Mouse (Mus musculus) megakaryocyte, adult 5-6 weeks (primary cell): Measurements from ENCODE around the gene Slc9a7. TPM values are rescaled to one million over a fixed set of nuclear protein-coding genes. Genes with fewer than 3 reads are reported as not detected.
A peak's percentile ranks its signal among the peaks of the same experiment; 100 is the strongest.

Experiments
- ATAC-seq: 2 replicates; pipeline ENCODE4 v1.8.0; 2016; ENCODE audit warnings: mild to moderate bottlenecking, inconsistent platforms; ENCODE audit not compliant: poor library complexity, severe bottlenecking
- total RNA-seq, 2 experiments: library from RNA; stranded (forward) in 1 of 2; stranded (reverse) in 1 of 2; fragments of 153-499, 151-499 nt in 1 of 2; fragments of 221-1000, 200-1000 nt in 1 of 2; gene quantifications; 2 replicates each; pipeline versions ENCODE4 v1.2.3 to v1.2.4; 2015 to 2017

Gene Slc9a7
- total RNA-seq (2015) (7.3 and 8.6 TPM in 2 replicates), total RNA-seq (2017) (10.0 and 11.6 TPM in 2 replicates)

DNA sequence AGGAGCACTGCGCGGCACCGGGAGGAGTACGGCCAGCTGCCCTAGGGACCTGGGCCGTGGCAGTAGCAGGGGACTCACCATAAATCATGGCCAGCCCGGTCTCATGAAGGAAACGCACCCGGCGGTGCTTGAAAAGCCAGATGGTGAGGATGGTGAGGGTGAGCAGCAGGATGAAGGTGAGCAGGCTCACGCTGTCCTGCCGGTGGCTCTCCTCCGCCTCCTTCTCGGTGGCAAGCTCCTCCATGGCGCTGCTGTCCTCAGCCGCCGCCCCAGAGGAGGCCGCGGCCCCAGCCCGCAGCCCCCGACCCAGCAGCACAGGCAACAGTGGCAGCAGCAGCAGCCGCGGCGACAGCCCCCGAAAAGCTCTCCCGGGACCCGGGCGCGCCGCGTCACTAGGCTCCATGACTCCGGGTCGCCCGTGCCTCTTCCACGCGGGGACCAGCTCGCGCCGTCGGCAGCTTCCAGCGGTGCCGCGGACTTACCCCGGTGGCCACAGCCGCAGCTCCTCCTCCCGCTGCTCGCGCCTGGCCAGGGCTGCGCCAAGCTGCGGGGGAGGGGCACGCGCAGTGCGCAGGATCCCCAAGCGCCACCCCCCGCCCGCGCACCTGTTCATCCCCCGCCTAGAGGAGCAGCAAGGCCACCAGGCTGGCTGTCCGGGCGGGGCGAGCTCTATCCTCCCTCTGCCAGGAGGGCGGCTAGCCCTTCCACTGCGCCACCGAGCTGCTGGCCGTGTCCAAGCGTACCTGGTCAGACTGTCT, at the start of gene Slc9a7:
Gene Slc9a7 (minus strand): TSS at position 526 of the 758 bp plus-strand sequence.
- ATAC-seq: peak; percentile 82

DNA sequence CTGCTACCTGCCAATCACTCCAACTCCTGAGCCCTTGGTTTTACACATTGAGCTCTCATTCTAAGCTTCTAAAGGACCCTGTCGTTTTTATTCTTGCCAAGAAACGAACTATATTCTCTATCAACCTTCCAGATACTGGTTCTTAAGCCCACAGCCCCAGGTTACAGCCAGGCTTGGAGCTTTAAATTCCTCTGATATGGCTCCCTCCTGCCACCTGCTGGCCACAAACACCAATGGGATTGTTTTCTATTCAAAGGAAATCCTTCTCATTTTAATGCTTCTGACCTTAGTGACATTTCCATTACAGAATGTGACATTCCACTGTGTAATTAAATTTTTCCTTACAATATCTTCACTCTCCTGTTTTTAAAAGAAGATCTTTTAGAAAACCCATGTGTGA, 44.1 kb upstream of the Slc9a7 start:
- ATAC-seq: 0 out of 2 replicates have a peak, but pooled peaks have one; percentile 40

DNA sequence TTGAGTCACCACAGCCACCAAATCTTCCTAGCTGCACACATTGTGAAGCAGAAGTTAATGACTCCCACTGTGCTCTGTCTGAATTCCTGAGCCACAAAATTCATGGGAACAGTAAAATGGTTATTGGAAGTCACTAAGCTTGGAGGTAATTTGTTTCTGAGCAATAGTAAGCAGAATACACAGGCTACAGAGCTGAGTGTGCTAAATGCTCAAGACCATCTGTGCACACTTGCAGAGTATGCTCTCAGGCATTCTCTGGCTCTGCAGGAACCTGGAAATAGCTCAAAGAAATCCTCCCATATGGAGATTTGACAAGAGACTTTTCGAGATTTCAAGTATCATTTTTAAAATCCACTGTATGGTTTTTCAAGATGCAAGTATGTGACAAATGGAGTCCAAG, 41.1 kb upstream of the Slc9a7 start:
- ATAC-seq: no peak

DNA sequence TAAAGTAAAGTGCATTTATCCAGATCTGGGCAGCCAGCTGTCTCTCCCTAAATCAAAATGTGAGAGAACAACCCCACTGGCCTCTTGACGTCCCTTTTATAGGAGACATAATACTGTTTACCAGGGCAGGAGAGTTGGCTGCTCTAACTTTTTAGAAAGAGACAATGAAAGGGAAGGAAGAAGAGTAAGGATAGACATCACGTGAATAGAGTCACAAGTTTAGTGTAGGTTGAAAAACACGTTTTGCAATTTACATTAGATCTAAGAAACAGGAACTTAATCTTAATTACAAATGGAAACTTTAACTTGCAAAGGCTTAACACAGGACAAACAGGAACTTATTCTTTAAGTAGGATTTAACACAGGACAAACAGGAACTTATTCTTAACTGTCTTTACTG, 15.6 kb upstream of the Slc9a7 start:
- ATAC-seq: peak; percentile 86

DNA sequence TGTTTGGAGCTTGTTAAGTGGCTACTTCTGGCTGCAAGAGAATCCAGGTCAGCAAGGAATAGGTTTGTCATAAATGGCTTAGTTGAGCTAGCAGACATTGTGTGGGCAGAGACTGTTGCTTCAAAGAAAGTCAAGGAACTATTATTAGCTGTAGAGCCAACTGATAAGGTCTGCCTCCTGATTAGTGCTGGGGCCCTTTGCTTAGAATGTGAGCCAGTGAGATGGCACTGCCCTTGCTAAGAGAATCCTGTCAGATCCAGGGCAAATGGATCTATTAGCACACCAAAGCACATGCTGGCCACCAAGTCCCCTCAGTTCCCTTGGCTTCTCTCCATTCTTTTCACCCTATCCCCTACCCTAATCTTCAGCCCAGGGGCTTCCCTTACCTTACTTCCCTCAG, 14.3 kb upstream of the Slc9a7 start:
- ATAC-seq: no peak

GRCm38 (mm10) chrX:20303280-20303679, 11.7 kb upstream of the Slc9a7 start:
- no peak for ATAC-seq

- ATAC-seq: no peak
These were observed 422 bp upstream of the Slc9a7 start for GRCm38 (mm10) chrX:20292040-20292417.

- ATAC-seq: no peak
These were observed 892 bp downstream of the Slc9a7 start for GRCm38 (mm10) chrX:20290715-20291114.

DNA sequence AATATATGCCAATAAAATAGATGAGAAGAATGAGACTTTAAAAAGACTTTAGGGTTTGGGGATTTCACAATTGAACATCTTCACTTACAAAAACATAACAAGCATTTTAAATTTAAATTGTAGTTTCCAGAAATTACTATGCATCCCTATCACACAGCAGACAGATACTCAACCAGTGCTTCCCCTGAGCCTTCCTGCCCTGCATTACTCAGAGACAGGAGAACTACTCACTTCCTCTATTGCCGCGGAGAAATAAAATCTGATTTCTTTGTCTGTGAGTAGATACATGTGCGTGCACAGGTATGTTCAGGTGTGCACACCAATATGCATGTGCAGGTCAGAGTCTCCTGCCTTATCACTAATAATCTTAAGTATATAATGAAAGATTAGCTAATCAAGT, 2.9 kb downstream of the Slc9a7 start:
- ATAC-seq: peak; percentile 55; the same call in 1 of the 2 replicates

GRCm38 (mm10) chrX:20286254-20286653, 5.4 kb downstream of the Slc9a7 start:
- ATAC-seq: no peak

DNA sequence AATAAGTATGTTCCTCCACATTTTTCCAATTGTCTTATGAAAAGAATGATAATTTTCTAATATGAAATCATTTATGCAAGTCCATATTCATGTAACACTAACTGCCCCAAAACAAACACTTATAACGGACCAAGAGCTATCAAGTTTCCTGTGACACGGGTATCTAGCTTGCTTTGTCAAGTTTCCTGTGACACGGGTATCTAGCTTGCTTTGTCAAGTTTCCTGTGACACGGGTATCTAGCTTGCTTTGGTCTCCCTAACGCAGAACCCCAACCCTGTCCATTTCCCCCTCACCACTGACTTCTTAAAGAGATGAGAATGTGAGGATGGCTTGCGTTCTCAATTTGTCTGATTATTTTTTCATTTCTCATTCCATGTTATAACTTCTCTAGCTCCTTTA, 12.2 kb downstream of the Slc9a7 start:
- no peak for ATAC-seq

- no peak for ATAC-seq
These were observed 17.8 kb downstream of the Slc9a7 start for GRCm38 (mm10) chrX:20273854-20274253.

DNA sequence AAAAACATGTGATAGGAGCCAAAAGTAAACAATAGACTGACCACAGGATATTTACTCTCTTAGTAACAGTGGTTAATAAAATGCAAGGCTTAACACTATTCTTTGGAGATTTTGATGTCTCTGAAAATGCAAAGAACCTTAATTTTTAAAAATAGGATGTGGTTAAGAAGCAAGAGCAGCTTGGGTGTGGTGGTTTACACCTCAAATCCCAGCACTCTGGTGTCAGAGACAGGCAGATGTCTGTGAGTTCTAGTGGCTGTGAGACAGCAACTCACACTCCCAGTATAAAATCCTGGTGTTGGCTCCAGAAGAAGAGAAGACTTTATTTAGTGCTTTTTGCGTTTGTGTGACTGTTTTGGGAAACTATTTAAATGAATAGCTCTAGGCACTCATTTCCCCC, 19.6 kb downstream of the Slc9a7 start:
- ATAC-seq: peak; percentile 43; the same call in 1 of the 2 replicates

DNA sequence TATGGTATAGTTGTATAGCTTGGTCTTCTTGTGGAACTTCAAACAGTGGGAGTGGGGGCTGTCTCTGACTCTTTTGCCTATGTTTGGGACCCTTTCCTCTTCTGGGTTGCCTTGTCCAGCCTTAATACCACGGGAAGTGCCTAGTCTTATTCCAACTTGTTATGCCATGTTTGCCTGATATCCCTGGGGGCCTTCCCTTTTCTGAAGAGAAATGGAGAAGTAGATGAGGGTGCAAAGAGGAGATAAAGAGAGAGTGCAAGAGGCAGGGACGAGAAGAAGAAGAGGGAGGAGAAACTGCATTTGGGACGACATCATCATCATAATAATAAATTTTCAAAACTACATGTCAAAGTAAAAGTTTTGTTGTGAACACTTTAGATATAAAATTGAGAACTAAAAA, 21.6 kb downstream of the Slc9a7 start:
- no peak for ATAC-seq

DNA sequence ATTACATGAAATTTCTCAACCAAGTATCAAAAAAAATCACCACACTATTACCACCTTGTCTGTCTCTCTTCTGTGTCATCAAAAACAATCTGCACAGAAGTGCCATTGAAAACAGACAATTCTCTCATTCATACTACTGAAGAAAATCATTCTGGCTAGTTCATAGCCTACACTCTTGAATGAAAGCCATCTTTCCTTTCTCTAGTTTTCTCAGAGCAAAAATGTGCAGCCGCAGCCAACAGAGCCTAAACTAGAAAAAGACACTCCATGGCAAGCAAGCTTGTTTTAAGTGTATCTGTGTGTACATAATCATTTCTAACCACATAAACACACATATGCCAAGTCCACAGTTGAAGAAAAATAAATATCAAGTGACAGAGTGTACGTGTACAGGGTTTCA, 27.2 kb downstream of the Slc9a7 start:
- no peak for ATAC-seq

DNA sequence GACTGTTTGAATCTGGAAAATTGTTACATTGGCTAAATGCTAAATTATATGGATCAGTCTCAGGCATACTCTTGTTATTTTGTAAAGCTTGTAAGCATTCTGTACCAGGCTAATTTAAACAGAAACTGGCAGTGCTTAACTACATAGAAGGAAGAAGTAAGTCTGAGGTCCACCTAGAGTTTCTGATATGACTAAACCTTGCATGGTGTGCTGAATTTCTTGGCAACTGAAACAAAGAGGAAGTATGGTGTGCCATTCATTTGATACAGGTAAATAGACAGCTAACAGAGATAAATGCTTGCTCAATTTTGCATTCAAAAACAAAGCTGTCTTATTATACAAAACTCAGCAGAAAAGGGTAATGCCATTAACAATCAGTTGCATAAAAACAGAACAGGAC, 63.5 kb downstream of the Slc9a7 start:
- no peak for ATAC-seq

DNA sequence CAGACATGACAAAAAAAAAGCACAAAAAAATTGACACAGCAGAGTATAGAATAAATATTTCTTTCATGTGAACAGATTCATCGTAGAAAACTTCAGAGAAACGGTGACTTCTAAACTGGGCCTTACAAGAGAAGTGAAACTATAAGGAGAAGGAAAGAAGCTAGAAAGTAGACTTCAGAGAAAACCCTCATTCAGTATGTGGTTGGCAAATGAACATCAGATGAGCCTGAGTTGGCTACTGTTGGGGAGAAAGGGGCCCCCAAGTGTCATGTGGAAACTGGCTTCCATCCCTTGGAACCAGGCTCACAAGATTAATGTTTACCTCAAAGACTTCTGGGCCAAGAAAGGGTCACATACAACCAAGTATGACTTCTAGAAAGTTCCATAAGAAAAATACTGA, 70.1 kb downstream of the Slc9a7 start:
- ATAC-seq: peak; percentile 59

DNA sequence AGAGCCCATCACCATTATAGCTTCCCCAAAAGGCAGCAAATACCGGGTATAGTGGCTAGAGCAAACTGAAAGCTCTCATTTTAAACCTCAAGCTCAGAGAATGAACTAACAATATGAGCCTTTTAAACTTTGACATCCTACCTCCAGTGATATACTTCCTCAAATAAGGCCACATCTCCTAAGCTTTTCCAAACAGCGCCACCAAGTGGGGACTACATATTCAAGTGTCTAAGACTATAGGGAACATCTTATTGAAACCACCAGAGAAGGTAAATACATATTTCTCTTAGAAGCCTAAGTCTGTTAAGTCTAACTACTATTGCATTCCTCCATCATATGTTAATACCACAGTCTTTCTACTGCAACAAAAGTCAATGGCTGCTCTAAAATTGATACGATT, 106.0 kb downstream of the Slc9a7 start:
- no peak for ATAC-seq

DNA sequence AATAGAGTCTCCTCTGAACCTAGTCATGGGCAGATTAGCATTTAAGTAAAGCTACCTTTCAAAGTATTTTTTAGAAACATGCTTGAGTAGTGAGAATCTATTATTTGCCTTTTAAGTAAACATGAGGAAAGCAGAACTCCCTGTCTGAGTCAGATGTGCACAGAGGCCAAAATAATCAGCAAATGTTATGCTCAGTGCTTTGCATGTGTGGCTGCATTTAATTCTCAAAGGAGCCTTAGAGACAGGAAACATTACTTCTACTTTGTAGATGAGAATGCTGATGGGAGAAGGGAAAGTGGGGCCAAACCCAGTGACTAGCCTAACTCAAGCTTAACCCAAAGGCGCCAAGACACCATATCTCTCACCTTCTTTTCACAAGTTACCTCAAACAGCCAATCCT, 114.8 kb downstream of the Slc9a7 start:
- ATAC-seq: no peak

DNA sequence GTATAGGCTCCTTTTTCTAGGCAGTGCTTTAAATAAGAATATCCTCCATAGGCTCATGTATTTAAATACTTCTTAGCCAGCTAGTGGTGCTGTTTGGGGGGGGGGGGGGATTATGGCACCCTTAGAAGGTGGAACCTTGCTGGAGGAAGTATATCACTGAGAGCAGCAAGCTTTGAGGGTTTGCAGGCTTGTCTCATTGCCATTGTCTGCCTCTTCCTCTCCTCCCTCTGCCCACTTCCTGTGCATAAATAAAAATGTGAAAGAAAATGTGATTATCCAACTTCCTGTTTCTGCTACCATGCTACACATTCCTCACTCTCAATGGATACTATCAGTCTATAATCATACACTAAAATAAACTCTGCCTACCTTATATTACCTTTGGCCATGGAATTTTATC, 123.2 kb downstream of the Slc9a7 start:
- no peak for ATAC-seq

DNA sequence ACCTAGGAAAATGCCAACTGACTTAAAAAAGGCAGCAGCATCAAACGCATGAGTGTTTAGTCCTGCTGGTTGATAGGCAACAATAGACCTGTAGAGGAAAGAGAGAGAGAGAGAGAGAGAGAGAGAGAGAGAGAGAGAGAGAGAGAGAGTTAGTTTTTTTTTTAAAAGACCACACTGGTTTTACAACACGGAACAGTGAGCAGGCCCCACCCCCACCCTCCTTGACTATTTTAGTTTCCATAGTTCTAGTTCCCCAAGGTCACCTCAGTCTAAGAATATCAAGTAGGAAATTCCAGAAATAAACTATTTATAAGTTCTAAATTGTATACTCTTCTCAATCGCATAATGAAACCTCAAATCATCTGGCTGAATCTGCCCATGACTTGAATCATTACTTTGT, 126.6 kb downstream of the Slc9a7 start:
- ATAC-seq: no peak

DNA sequence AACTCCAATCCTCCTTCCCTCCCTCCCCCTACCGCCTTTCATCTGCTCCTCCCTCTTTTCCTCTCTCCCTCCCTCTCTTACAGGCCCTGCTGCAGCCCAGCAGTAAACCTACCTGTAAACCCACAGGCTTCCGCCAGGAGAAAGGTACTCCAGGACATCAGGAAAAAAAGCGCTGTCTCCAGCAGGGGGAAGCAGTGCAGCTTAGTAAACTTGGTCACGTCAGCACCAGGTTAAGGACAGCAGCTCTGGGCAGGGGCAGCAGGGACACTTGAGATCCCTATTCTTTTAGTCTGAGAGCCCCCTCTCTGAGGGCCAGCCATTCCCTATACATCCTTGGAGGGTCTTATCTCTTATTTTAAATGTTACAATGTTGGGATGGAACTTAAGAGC, 129.3 kb downstream of the Slc9a7 start:
- ATAC-seq: 0 out of 2 replicates have a peak, but pooled peaks have one; percentile 30
